Mouse (Mus musculus) CH12F3 (cell line): ENCODE measurements at regions not wholly inside any gene's neighbourhood (a gene's known extent, or its start where the extent isn't known, plus 50 kb on each side); places are given as distances from the start of the nearest gene placed in this dataset.

ENCODE experiments used
- in situ Hi-C: fragments of 300-500 bp; cut with MboI; formaldehyde crosslinking; loops from 2 replicates; pipeline ENCODE4 v1.14.3; 2020; ENCODE audit warnings: low sequenced_read_pairs

DNA sequence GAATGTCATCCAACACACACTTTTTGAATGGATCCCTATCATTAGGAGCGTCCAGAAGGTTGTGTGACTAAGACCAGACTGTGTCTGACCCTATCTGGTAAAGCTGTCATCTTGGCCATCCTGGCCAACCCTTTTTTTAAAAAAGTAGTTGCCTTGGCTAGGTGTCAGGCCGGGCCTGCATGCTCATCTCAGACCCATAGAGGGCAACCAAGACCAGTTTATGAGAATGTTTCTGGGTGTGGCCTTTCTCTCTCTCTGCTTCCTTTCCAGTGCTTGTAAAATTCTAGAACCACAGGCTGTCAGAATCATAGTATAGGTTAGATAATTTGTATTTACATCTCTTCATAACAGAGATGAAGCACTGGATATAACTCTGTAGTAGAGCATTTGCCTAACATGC, 62.8 kb upstream of the Las1l start:
- in situ Hi-C loops, result loop anchor here (25.0 kb wide), 3 partner anchors 118 to 868 kb away; no protein-coding TSS in a partner anchor

DNA sequence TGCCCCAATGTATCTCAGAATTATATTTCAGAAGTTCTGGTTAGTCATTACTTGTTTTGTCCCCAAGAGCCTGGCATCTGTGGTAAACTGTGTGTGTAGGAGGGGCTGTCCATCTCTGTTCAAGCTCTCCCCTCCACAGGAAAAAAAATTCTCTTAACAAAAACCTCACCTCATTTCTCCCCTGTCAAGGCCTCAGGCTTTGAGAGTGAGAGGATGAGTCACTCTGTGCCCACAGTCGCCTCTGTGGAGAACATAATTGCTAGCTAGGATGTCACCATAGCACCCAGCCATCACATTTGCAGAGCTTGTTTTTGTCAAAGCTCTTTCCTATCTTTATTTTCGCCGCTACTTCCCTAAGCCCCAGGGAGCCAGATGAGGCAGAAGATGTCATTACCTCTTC, 63.6 kb upstream of the Las1l start:
- in situ Hi-C loops, result loop anchor here (25.0 kb wide), 3 partner anchors 117 to 867 kb away; no protein-coding TSS in a partner anchor

DNA sequence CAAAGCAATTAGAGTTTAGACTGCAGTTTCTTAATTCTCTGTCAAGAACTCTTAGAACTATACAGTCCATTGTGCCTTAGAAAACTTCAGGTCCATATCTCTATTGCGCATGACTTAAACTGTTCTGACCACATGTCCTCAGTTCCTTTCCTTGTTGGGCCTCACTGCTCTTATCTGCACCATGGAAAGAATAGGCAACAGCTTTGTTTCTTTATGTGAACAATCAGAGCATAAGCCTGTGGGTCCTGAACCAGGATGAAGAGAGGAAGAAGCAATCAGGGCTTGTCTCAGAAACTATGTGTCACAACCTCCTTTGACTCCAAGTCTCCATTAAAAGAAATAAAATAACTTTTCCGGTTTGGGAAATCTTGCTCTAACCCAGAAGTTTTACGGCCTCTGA, 68.6 kb upstream of the Las1l start:
- in situ Hi-C loops, result no loop called here

DNA sequence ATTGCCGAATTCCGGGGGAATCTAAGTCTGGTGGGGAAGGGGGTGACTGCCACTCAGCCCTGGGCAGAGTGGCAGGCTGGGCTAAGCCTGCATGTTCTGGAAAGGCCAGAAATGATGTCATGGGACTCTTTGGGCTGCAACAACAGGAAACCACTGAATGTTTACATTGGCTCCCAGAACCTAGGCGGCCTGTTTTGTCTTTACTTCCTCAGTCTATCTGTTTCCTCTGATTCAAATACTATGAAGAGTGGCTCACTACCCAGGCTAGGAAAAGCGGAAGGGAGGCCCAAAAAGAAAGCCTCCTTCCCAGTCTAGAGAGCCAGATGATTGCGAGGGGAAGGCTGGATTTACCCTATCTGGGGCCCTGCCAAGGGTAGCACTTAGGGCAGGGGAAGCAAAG, 69.1 kb upstream of the Las1l start:
- in situ Hi-C loops, result no loop called here

GRCm38 (mm10) chrX:96031591-96031990, 64.3 kb upstream of the Msn start:
- in situ Hi-C loops, result no loop called here

DNA sequence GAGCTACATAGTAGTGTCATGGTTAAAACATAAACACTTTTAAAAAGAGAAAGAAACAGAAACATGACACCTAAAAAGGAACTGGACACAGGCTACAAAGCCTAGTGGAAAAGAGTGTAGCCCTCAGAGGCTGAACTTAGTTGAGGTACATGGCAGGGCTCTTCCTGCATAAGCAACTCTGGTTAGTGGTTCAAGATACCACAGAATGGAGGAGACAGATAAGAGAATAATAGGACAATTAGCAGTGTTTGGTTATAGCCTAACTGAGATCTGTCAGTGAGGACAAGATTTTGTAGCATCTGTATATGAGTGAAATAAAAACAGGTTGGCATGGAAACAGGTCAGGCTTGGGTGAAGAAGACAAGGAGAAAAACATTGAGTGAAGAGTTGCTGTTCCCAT, 60.5 kb upstream of the Msn start:
- in situ Hi-C loops, result no loop called here

- in situ Hi-C loops, result no loop called here
Measured at GRCm38 (mm10) chrX:96042193-96042592, 53.6 kb upstream of the Msn start.
